Mouse (Mus musculus) neural tube, embryonic 15.5 days (tissue): ENCODE results near the gene Dkk1. TPM values are rescaled to one million over a fixed set of nuclear protein-coding genes. Genes with fewer than 3 reads are reported as not detected.
"Not testable (repeated sequence)": the region's sequence is repeated elsewhere in the genome, so short reads cannot be mapped to it uniquely, and the experiment has no call there.

Source experiments
- ATAC-seq: fragments of 200-750 bp; cut with Nextera tagmentation; 2 replicates; pipeline ENCODE4 v1.8.0; 2017; ENCODE audit warnings: mild to moderate bottlenecking, moderate TSS enrichment, moderate library complexity; ENCODE audit not compliant: low FRiP score
- H3K27ac ChIP-seq: fragments of 300-500 bp; sonication (generic); replicated peaks from 2 replicates; pipeline ENCODE4 v1.5.1; 2015; ENCODE audit warnings: mild to moderate bottlenecking, inconsistent platforms
- H3K27me3 ChIP-seq: fragments of 300-500 bp; sonication (generic); replicated peaks from 2 replicates; pipeline ENCODE4 v1.6.1; 2015; ENCODE audit warnings: inconsistent platforms
- H3K36me3 ChIP-seq: fragments of 300-500 bp; sonication (generic); 2 replicates; pipeline ENCODE4 v1.6.1; 2015; ENCODE audit warnings: inconsistent platforms
- H3K4me1 ChIP-seq: fragments of 300-500 bp; sonication (generic); 2 replicates; pipeline ENCODE4 v1.6.1; 2015; ENCODE audit warnings: inconsistent platforms
- H3K4me2 ChIP-seq: fragments of 300-500 bp; sonication (generic); 2 replicates; pipeline ENCODE4 v1.6.1; 2015; ENCODE audit warnings: inconsistent platforms, mild to moderate bottlenecking, moderate library complexity
- H3K4me3 ChIP-seq: fragments of 300-500 bp; sonication (generic); replicated peaks from 2 replicates; pipeline ENCODE4 v1.5.1; 2015; ENCODE audit warnings: mild to moderate bottlenecking, inconsistent platforms
- H3K9ac ChIP-seq: fragments of 300-500 bp; sonication (generic); replicated peaks from 2 replicates; pipeline ENCODE4 v1.6.1; 2015; ENCODE audit warnings: mild to moderate bottlenecking, inconsistent platforms
- H3K9me3 ChIP-seq: fragments of 300-500 bp; sonication (generic); replicated peaks from 2 replicates; pipeline ENCODE4 v1.6.1; 2016; ENCODE audit warnings: inconsistent platforms
- WGBS: fragments of 180-500 bp; shearing (Covaris S2); methylation state at CpG from one replicate; pipeline ENCODE4 v1.1.7; 2015; ENCODE audit warnings: mixed read lengths; 5-methylcytosine and 5-hydroxymethylcytosine counted together
- polyA plus RNA-seq: library from polyadenylated mRNA; unstranded; fragments of >200 nt; fragmentation: Nextera tagmentation; extraction: Ambion mirVana; gene quantifications from 2 replicates; pipeline ENCODE4 v1.2.1, GENCODE M21; 2015

The Dkk1 gene
- 1.0 and 1.1 TPM in 2 replicates for polyA plus RNA-seq

DNA sequence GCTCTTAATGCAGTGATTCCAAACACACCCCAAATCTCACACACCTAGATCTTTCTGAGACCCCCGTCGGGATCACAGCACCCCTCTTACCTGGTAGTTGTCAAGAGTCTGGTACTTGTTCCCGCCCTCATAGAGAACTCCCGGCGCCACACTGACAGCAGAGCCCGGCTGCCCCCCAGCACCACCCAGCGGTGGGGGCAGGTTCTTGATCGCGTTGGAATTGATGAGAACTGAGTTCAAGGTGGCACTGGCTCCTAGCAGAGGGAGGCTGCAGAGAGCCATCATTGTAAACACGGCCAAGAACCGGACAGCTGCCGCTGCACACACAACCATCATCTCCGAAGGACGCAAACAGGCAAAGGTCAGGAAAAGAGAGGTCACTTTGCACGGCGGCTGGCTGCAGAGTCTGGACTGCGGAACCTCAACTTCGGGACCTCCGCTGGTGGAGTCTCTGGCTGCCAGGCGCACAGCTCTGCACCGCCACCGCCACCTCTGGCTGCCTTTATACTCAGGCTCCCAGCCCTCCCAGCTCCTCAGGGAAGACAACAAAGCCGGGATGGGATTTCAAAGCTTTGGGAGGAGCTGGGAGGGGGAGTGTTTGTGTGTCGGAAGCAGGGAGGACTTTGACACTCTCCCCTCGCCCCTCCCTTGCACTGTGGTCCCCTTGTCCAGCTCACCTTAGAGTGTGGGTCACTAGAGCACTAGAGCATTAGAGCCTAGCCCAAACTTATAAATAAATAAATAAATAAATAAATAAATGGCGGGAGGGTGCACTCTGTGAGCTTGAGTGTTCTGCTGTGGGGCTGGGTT, at the start of gene Dkk1:
Gene Dkk1, minus strand, starts transcription at position 622 of the 810 bp plus-strand sequence.
- peaks cover 25% of the 10 kb centered on the region for H3K4me1 ChIP-seq
- whole genome bisulfite sequencing, result under 1% methylated on average over 26 of the region's 26 CpGs
- peak within 1 kb of the TSS; percentile 11; the same call in 1 of the 2 replicates for H3K9ac ChIP-seq
- no peaks in the 10 kb centered on the region for H3K36me3 ChIP-seq
- peak; percentile 79 for ATAC-seq
- H3K27ac ChIP-seq, result no peak within 1 kb of the TSS
- peaks cover 61% of the 10 kb centered on the region for H3K27me3 ChIP-seq
- peak within 1 kb of the TSS; percentile 41 for H3K4me3 ChIP-seq
- no peaks in the 10 kb centered on the region for H3K9me3 ChIP-seq
- peak within 1 kb of the TSS; percentile 73 for H3K4me2 ChIP-seq

- WGBS, result 73% methylated on average over 3 of the region's 3 CpGs
- Histone ChIP-seq H3K27me3 (no peaks in the 10 kb centered on the region), H3K4me2 (no peak overlapping the region), H3K4me1 (no peaks in the 10 kb centered on the region), H3K4me3 (no peak overlapping the region), H3K36me3 (no peaks in the 10 kb centered on the region), H3K9me3 (no peaks in the 10 kb centered on the region), H3K27ac (no peak overlapping the region), H3K9ac (no peak overlapping the region)
- no peak for ATAC-seq
Measured at GRCm38 (mm10) chr19:30586366-30586765, 36.9 kb upstream of the Dkk1 start.

DNA sequence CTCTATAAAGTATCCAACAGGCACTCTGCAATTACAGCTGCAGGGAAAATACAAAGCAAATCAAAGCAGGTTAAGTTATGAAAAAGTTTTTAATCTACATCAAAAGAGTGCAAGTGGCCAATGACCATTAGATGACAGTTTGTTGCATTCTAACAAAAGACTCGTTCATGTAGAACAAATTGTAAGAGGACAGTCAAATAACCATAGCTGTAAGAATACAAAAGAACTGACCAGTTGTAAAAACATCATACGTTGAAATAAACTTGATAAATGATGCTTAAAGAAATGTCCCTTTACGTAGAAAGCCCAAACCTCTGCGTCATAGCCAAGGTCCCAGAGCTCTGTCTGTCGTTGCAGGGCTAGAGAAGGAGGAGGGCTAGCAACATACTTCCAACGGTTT, 15.1 kb upstream of the Dkk1 start:
- Histone ChIP-seq H3K9me3 (no peaks in the 10 kb centered on the region), H3K9ac (no peak overlapping the region), H3K27me3 (no peaks in the 10 kb centered on the region), H3K4me1 (no peaks in the 10 kb centered on the region), H3K4me2 (no peak overlapping the region), H3K27ac (no peak overlapping the region), H3K4me3 (no peak overlapping the region), H3K36me3 (no peaks in the 10 kb centered on the region)
- no peak for ATAC-seq
- 26% methylated on average over 6 of the region's 6 CpGs for WGBS

- 89% methylated on average over 3 of the region's 3 CpGs for WGBS
- H3K9me3 ChIP-seq, result no peaks in the 10 kb centered on the region
- no peak overlapping the region for H3K4me2 ChIP-seq
- no peaks in the 10 kb centered on the region for H3K27me3 ChIP-seq
- H3K27ac ChIP-seq, result no peak overlapping the region
- no peaks in the 10 kb centered on the region for H3K36me3 ChIP-seq
- H3K4me1 ChIP-seq, result no peaks in the 10 kb centered on the region
- no peak for ATAC-seq
- H3K4me3 ChIP-seq, result no peak overlapping the region
- no peak overlapping the region for H3K9ac ChIP-seq
Measured at GRCm38 (mm10) chr19:30563876-30564275, 14.4 kb upstream of the Dkk1 start.

DNA sequence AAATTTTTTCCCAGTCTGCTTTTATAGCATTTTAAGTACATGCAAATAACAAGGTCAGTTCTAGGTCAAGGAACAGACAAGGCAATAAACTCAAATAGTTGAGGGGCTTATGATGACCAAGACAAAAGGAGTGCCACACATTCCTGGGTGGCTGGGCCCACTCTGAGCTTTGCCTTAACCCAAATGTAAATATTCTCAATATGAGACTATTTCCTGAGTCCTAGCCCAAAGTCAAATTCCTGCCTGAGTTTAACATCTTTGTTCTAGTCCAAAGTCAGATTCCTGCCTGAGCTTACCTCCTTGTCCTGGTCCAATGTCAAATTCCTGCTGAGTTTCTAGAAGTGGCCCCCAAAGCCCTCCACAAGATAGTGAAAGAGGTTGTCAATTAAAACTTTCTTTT, 8.6 kb upstream of the Dkk1 start:
- no peak overlapping the region for H3K27ac ChIP-seq
- H3K27me3 ChIP-seq, result peaks cover 12% of the 10 kb centered on the region
- no peak for ATAC-seq
- no peaks in the 10 kb centered on the region for H3K36me3 ChIP-seq
- H3K9ac ChIP-seq, result no peak overlapping the region
- H3K4me1 ChIP-seq, result peaks cover 5% of the 10 kb centered on the region; the same call in 1 of the 2 replicates
- no peaks in the 10 kb centered on the region for H3K9me3 ChIP-seq
- H3K4me2 ChIP-seq, result no peak overlapping the region
- no peak overlapping the region for H3K4me3 ChIP-seq

DNA sequence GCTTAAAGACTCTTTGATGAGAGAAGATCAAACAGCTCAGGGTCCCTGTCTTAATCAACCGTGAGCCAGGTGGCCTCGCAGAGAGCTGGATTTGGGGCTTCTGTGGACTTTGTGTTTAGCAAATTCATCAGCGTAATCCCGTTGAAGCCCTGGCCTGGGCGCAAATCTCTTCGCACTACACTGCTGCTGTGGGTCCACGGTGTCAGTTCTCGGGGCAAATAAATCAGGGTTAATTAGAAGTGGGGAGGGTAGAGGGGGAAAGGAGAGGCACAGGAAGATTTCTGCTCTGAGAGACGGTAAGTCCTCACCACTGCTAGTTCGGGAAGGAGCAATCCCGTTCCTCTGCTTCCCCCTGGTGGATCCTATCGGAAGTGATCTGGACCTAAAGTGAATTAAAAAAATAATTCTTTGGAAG, 5.0 kb upstream of the Dkk1 start:
- peak overlapping the region; percentile 23; the same call in 1 of the 2 replicates for H3K9ac ChIP-seq
- 2% methylated on average over 12 of the region's 12 CpGs for WGBS
- H3K4me2 ChIP-seq, result peak overlapping the region; percentile 59

DNA sequence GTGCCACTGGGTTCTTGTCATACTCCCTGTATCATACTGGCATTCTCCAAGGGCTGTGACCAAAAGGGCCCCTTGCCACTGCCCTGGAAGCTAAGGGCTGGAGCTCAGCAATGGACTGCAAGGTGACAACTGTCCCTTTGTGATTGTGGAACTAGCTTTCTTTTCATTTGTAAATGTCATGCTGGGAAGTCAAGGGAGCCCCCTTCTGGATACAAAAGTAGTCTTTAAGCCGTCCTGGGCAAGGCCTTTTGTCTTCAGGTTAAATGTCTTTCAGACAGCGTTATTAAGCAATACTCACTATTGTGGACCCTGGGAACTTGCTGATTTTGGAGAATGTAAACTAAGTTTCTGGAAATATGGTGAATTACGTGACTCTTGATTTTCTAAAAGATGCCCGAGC, 4.3 kb upstream of the Dkk1 start:
- no peak overlapping the region for H3K9ac ChIP-seq
- no peak overlapping the region for H3K4me3 ChIP-seq
- no peaks in the 10 kb centered on the region for H3K36me3 ChIP-seq
- H3K27me3 ChIP-seq, result peaks cover 36% of the 10 kb centered on the region
- H3K4me2 ChIP-seq, result no peak overlapping the region
- no peak for ATAC-seq
- 9% methylated on average over 4 of the region's 4 CpGs for WGBS
- peaks cover 23% of the 10 kb centered on the region for H3K4me1 ChIP-seq
- H3K9me3 ChIP-seq, result no peaks in the 10 kb centered on the region
- no peak overlapping the region for H3K27ac ChIP-seq

More for the DNA sequence above, 5.0 kb upstream of the Dkk1 start:
- peak; percentile 79 for ATAC-seq
- no peaks in the 10 kb centered on the region for H3K9me3 ChIP-seq
- peaks cover 29% of the 10 kb centered on the region for H3K27me3 ChIP-seq
- H3K4me1 ChIP-seq, result peaks cover 15% of the 10 kb centered on the region
- H3K27ac ChIP-seq, result no peak overlapping the region
- H3K4me3 ChIP-seq, result peak overlapping the region; percentile 23
- no peaks in the 10 kb centered on the region for H3K36me3 ChIP-seq

DNA sequence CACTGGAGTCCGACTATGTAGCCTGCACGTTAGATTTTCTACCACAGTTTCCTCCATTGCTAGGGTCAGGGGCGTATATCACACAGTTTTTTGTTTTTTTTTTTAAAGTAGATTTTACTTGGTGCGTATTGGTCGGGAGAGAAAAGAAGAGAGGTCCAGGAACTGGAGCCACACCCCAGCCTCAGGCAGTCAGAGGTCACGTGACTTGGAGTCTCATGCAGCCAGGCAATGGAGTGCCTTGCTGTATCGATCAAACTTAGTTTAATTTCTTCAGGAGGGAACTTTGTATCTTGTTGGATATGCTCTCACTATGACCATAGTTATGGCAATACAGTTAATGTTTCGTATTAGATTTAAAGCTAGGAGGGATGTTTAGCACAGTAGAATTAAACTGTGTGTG, 2.8 kb upstream of the Dkk1 start:
- Histone ChIP-seq H3K27me3 (peaks cover 48% of the 10 kb centered on the region), H3K27ac (no peak overlapping the region), H3K4me3 (no peak overlapping the region), H3K36me3 (no peaks in the 10 kb centered on the region), H3K4me2 (no peak overlapping the region), H3K9ac (no peak overlapping the region), H3K9me3 (no peaks in the 10 kb centered on the region), H3K4me1 (peaks cover 28% of the 10 kb centered on the region)
- no peak for ATAC-seq
- WGBS, result 74% methylated on average over 8 of the region's 8 CpGs

- Histone ChIP-seq H3K9ac (0 out of 2 replicates have a peak overlapping the region, but pooled peaks have one; percentile 11), H3K4me2 (peak overlapping the region; percentile 73), H3K36me3 (no peaks in the 10 kb centered on the region), H3K27ac (no peak overlapping the region), H3K4me3 (peak overlapping the region; percentile 41), H3K27me3 (peaks cover 61% of the 10 kb centered on the region), H3K9me3 (no peaks in the 10 kb centered on the region), H3K4me1 (peaks cover 28% of the 10 kb centered on the region)
- no peak for ATAC-seq
- WGBS, result 1% methylated on average over 17 of the region's 17 CpGs
Measured at GRCm38 (mm10) chr19:30549854-30550647, 586 bp upstream of the Dkk1 start.

GRCm38 (mm10) chr19:30548411-30549043, 938 bp downstream of the Dkk1 start:
- peaks cover 23% of the 10 kb centered on the region for H3K4me1 ChIP-seq
- peak overlapping the region; percentile 11; the same call in 1 of the 2 replicates for H3K9ac ChIP-seq
- H3K4me3 ChIP-seq, result peak overlapping the region; percentile 41
- H3K9me3 ChIP-seq, result no peaks in the 10 kb centered on the region
- peaks cover 54% of the 10 kb centered on the region for H3K27me3 ChIP-seq
- no peak overlapping the region for H3K27ac ChIP-seq
- no peaks in the 10 kb centered on the region for H3K36me3 ChIP-seq
- H3K4me2 ChIP-seq, result peak overlapping the region; percentile 73
- under 1% methylated on average over 23 of the region's 23 CpGs for WGBS
- peak; percentile 71 for ATAC-seq

- H3K9me3 ChIP-seq, H3K4me1 ChIP-seq, H3K36me3 ChIP-seq, H3K27me3 ChIP-seq, ATAC-seq, H3K27ac ChIP-seq: not testable (repeated sequence)
- H3K4me3 ChIP-seq, result peak overlapping the region; percentile 45
- H3K4me2 ChIP-seq, result peak overlapping the region; percentile 72
- WGBS, result 1% methylated on average over 44 of the region's 44 CpGs
- H3K9ac ChIP-seq, result peak overlapping the region; percentile 53
Measured at GRCm38 (mm10) chr19:30539365-30539941, 10.0 kb downstream of the Dkk1 start.
